Mouse (Mus musculus) hindbrain, embryonic 10.5 days (tissue): Measurements from ENCODE around the gene Inhbb. TPM values are rescaled to one million over a fixed set of nuclear protein-coding genes. Genes with fewer than 3 reads are reported as not detected.

Experiments
- DNase-seq: peaks from one replicate; pipeline ENCODE4 v3.0.0-alpha.2; 2017; ENCODE audit warnings: low spot score
- H3K27ac ChIP-seq: fragments of 300-500 bp; sonication (generic); 2 replicates; pipeline ENCODE4 v1.5.1; 2016; ENCODE audit warnings: mild to moderate bottlenecking, moderate library complexity
- H3K27me3 ChIP-seq: fragments of 300-500 bp; sonication (generic); 2 replicates; pipeline ENCODE4 v1.6.1; 2016; ENCODE audit warnings: mild to moderate bottlenecking; ENCODE audit not compliant: poor library complexity, insufficient read depth, severe bottlenecking
- H3K36me3 ChIP-seq: fragments of 300-500 bp; sonication (generic); 2 replicates; pipeline ENCODE4 v1.6.1; 2016; ENCODE audit warnings: mild to moderate bottlenecking, moderate library complexity
- H3K4me1 ChIP-seq: fragments of 300-500 bp; sonication (generic); replicated peaks from 2 replicates; pipeline ENCODE4 v1.6.1; 2016; ENCODE audit warnings: mild to moderate bottlenecking
- H3K4me3 ChIP-seq: fragments of 300-500 bp; sonication (generic); 2 replicates; pipeline ENCODE4 v1.5.1; 2016; ENCODE audit warnings: mild to moderate bottlenecking, moderate library complexity
- H3K9me3 ChIP-seq: fragments of 300-500 bp; sonication (generic); 2 replicates; pipeline ENCODE4 v1.6.1; 2016; ENCODE audit warnings: mild to moderate bottlenecking, moderate library complexity
- WGBS: fragments of 180-500 bp; shearing (Covaris S2); methylation state at CpG from one replicate; pipeline ENCODE4 v1.1.7; 2016; 5-methylcytosine and 5-hydroxymethylcytosine counted together
- polyA plus RNA-seq: library from polyadenylated mRNA; unstranded; fragments of >200 nt; fragmentation: Nextera tagmentation; extraction: Ambion mirVana; gene quantifications from 2 replicates; pipeline ENCODE4 v1.2.1, GENCODE M21; 2016

The Inhbb gene
- polyA plus RNA-seq, 1 experiment from 2014 or later, result 0.31 TPM

GRCm38 (mm10) chr1:119442901-119443300 lies 20.9 kb upstream of the Inhbb start:
- DNase-seq, result no peak
- Histone ChIP-seq H3K9me3 (no peaks in the 10 kb centered on the region), H3K36me3 (no peaks in the 10 kb centered on the region), H3K4me1 (no peaks in the 10 kb centered on the region), H3K27me3 (no peaks in the 10 kb centered on the region), H3K4me3 (no peak overlapping the region), H3K27ac (no peak overlapping the region)
- 92% methylated on average over 9 of the region's 9 CpGs for WGBS

- 93% methylated on average over 9 of the region's 9 CpGs for WGBS
- Histone ChIP-seq H3K4me3 (no peak overlapping the region), H3K4me1 (no peaks in the 10 kb centered on the region), H3K36me3 (no peaks in the 10 kb centered on the region), H3K27me3 (no peaks in the 10 kb centered on the region), H3K27ac (no peak overlapping the region), H3K9me3 (no peaks in the 10 kb centered on the region)
- DNase-seq, result no peak
Observed at GRCm38 (mm10) chr1:119438105-119438637, 16.1 kb upstream of the Inhbb start.

GRCm38 (mm10) chr1:119437401-119437800 lies 15.4 kb upstream of the Inhbb start:
- Histone ChIP-seq H3K27me3 (no peaks in the 10 kb centered on the region), H3K36me3 (no peaks in the 10 kb centered on the region), H3K9me3 (no peaks in the 10 kb centered on the region), H3K27ac (no peak overlapping the region), H3K4me1 (no peaks in the 10 kb centered on the region), H3K4me3 (no peak overlapping the region)
- DNase-seq, result no peak
- WGBS, result 88% methylated on average over 6 of the region's 6 CpGs

GRCm38 (mm10) chr1:119424141-119424860 lies 2.3 kb upstream of the Inhbb start:
- no peak overlapping the region for H3K4me3 ChIP-seq
- H3K36me3 ChIP-seq, result no peaks in the 10 kb centered on the region
- no peak for DNase-seq
- no peaks in the 10 kb centered on the region for H3K9me3 ChIP-seq
- H3K27me3 ChIP-seq, result peaks cover 72% of the 10 kb centered on the region
- peaks cover 47% of the 10 kb centered on the region for H3K4me1 ChIP-seq
- WGBS, result 41% methylated on average over 6 of the region's 6 CpGs
- no peak overlapping the region for H3K27ac ChIP-seq

- Histone ChIP-seq H3K4me3 (no peak overlapping the region), H3K9me3 (no peaks in the 10 kb centered on the region), H3K4me1 (peaks cover 55% of the 10 kb centered on the region), H3K27me3 (peaks cover 80% of the 10 kb centered on the region), H3K27ac (no peak overlapping the region), H3K36me3 (no peaks in the 10 kb centered on the region)
- WGBS, result 3% methylated on average over 14 of the region's 14 CpGs
- DNase-seq, result peak; percentile 44
Observed at GRCm38 (mm10) chr1:119423510-119423909, 1.5 kb upstream of the Inhbb start.

GRCm38 (mm10) chr1:119422460-119423015 lies 490 bp upstream of the Inhbb start:
- DNase-seq, result peak; percentile 35
- peaks cover 86% of the 10 kb centered on the region for H3K27me3 ChIP-seq
- H3K4me3 ChIP-seq, result peak overlapping the region; percentile 66
- H3K4me1 ChIP-seq, result peaks cover 60% of the 10 kb centered on the region
- WGBS, result 2% methylated on average over 32 of the region's 32 CpGs
- no peak overlapping the region for H3K27ac ChIP-seq
- no peaks in the 10 kb centered on the region for H3K9me3 ChIP-seq
- H3K36me3 ChIP-seq, result no peaks in the 10 kb centered on the region

- H3K4me1 ChIP-seq, result peaks cover 65% of the 10 kb centered on the region
- no peaks in the 10 kb centered on the region for H3K36me3 ChIP-seq
- no peaks in the 10 kb centered on the region for H3K9me3 ChIP-seq
- H3K4me3 ChIP-seq, result peak overlapping the region; percentile 66
- peak; percentile 60 for DNase-seq
- WGBS, result under 1% methylated on average over 71 of the region's 78 CpGs
- H3K27me3 ChIP-seq, result peaks cover 100% of the 10 kb centered on the region
- peak overlapping the region; percentile 73 for H3K27ac ChIP-seq
Observed at GRCm38 (mm10) chr1:119420984-119421575, 968 bp downstream of the Inhbb start.

GRCm38 (mm10) chr1:119420189-119420983 lies 1.7 kb downstream of the Inhbb start:
- Histone ChIP-seq H3K4me1 (peaks cover 65% of the 10 kb centered on the region), H3K27ac (peak overlapping the region; percentile 73), H3K27me3 (peaks cover 96% of the 10 kb centered on the region), H3K9me3 (no peaks in the 10 kb centered on the region), H3K36me3 (no peaks in the 10 kb centered on the region), H3K4me3 (peak overlapping the region; percentile 66)
- DNase-seq, result peak; percentile 40
- 2% methylated on average over 76 of the region's 76 CpGs for WGBS

GRCm38 (mm10) chr1:119419151-119420105 lies 2.6 kb downstream of the Inhbb start:
- WGBS, result 3% methylated on average over 29 of the region's 29 CpGs
- Histone ChIP-seq H3K4me1 (peaks cover 64% of the 10 kb centered on the region), H3K9me3 (no peaks in the 10 kb centered on the region), H3K36me3 (no peaks in the 10 kb centered on the region), H3K4me3 (peak overlapping the region; percentile 66), H3K27ac (peak overlapping the region; percentile 46; the same call in 1 of the 2 replicates), H3K27me3 (peaks cover 96% of the 10 kb centered on the region)
- peak; percentile 49 for DNase-seq

- H3K9me3 ChIP-seq, result no peaks in the 10 kb centered on the region
- peak; percentile 15 for DNase-seq
- WGBS, result 68% methylated on average over 8 of the region's 8 CpGs
Observed at GRCm38 (mm10) chr1:119417991-119418390, 4.1 kb downstream of the Inhbb start.

GRCm38 (mm10) chr1:119417542-119417941 lies 4.5 kb downstream of the Inhbb start:
- H3K4me1 ChIP-seq, result peaks cover 50% of the 10 kb centered on the region
- DNase-seq, result no peak
- H3K27me3 ChIP-seq, result peaks cover 91% of the 10 kb centered on the region
- WGBS, result 80% methylated on average over 20 of the region's 20 CpGs
- H3K4me3 ChIP-seq, result no peak overlapping the region
- no peaks in the 10 kb centered on the region for H3K9me3 ChIP-seq
- no peak overlapping the region for H3K27ac ChIP-seq
- no peaks in the 10 kb centered on the region for H3K36me3 ChIP-seq

More at GRCm38 (mm10) chr1:119417991-119418390, 4.1 kb downstream of the Inhbb start:
- H3K4me1 ChIP-seq, result peaks cover 53% of the 10 kb centered on the region
- no peak overlapping the region for H3K27ac ChIP-seq
- no peaks in the 10 kb centered on the region for H3K36me3 ChIP-seq
- H3K27me3 ChIP-seq, result peaks cover 93% of the 10 kb centered on the region
- no peak overlapping the region for H3K4me3 ChIP-seq
